Mouse (Mus musculus): ENCODE results near the gene Dtx4.

DNA sequence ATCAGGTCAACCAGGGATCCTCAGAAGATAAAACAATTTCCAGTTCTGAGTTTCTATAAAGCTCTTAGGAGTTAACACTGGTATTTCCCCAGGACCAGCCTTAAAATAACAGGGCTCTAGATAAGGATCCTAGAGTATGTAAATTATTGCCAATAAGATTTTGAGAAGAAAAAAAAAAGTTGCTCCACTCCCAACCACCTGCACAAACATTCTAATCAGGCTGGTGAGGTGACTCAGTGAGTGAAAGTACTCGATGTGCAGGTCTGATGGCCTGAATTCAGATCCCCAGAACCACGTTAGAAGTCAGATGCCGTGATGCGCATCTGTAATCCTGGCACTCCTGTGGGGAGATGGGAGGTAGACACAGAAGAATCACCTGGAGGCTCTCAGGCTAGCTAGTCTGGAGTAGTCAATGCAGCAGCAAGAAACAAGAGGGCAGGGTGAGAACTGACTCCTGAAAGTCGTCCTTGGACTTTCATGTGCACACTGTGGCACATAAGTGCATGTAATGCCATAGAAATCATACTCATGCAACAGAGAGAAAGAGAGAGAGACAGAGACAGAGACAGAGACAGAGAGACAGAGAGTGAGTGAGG is 28.8 kb downstream of the Dtx4 start:
- TF ChIP-seq POLR2A (IDR thresholded peaks at IDR 0.05; ENCODE audit: borderline replicate concordance, extremely low read depth, low read depth, low read length) (no peak), CTCF (IDR thresholded peaks at IDR 0.05; ENCODE audit: insufficient read depth, low read length) (no peak)
